Mouse (Mus musculus) myocyte (in vitro differentiated cells): ENCODE results near the gene Vpreb3.

Experiments used
- MYOD1 ChIP-seq, 3 experiments: IDR thresholded peaks; one replicate each; pipeline ENCODE4 v1.6.1; 2011; ENCODE audit warnings: control low read depth in 2 of 3, low read depth in 2 of 3, mild to moderate bottlenecking in 2 of 3, moderate library complexity in 1 of 3; ENCODE audit not compliant: insufficient read length in 2 of 3, control insufficient read depth in 1 of 3
- MYOG ChIP-seq, 3 experiments: IDR thresholded peaks; one replicate each; pipeline ENCODE4 v1.6.1; 2011; ENCODE audit warnings: control low read depth in 2 of 3, low read depth in 2 of 3, mild to moderate bottlenecking in 2 of 3; ENCODE audit not compliant: insufficient read length in 2 of 3, control insufficient read depth in 1 of 3, insufficient read depth in 1 of 3
- POLR2A ChIP-seq: IDR thresholded peaks from one replicate; pipeline ENCODE4 v1.6.1; 2011; ENCODE audit warnings: low read depth, mild to moderate bottlenecking, control low read depth, moderate library complexity; ENCODE audit not compliant: insufficient read length

GRCm38 (mm10) chr10:75941042-75941824, 1.6 kb upstream of the Vpreb3 start:
- no peak for TF ChIP-seq MYOG (IDR thresholded peaks at IDR 0.05; ENCODE audit: control insufficient read depth in 1 of 3, insufficient read depth in 1 of 3, insufficient read length in 2 of 3, low read depth in 2 of 3)
- TF ChIP-seq POLR2A: no peak
- TF ChIP-seq MYOD1 (IDR thresholded peaks at IDR 0.05; ENCODE audit: control insufficient read depth in 1 of 3, insufficient read length in 2 of 3, low read depth in 2 of 3): no peak
